In the genomic region with DNA sequence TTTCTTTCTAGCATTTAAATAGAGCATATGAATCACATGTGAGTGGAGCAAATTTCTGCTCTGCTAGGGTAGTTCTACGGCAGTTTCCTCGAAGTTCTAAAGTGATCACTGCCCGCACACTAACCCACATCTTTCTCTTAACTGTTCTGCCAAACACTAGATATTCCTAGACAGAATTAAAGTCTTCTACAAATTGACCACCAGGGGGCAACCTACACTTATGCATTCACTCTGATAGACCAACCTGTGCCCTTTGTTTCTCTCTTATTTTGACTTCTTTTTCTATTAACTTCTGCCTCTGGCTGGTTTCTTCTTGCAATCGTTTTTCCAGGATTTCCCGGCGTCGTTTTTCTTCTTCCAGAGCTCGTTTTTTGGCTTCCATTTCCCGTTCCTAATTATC, we compare ENCODE assay signal across 8 mouse cellular contexts. TPM values are rescaled to one million over a fixed set of nuclear protein-coding genes. Genes with fewer than 3 reads are reported as not detected.
A peak's percentile ranks its signal among the peaks of the same experiment; 100 is the strongest.
DNase-seq lines count a peak whose midpoint lies in the region; ATAC-seq and TF ChIP-seq lines count a peak whose summit lies in the region.

No protein-coding gene starts in this region.

- H3K27me3 ChIP-seq in forebrain, embryonic 13.5 days: no peaks in the 10 kb centered on the region
- no peaks in the 10 kb centered on the region for H3K27me3 ChIP-seq in intestine, postnatal 0 days (replicated peaks; ENCODE audit: control insufficient read depth, insufficient read depth, low read length)
- no peaks in the 10 kb centered on the region for H3K27me3 ChIP-seq in midbrain, embryonic 12.5 days

- no peak overlapping the region for H3K4me3 ChIP-seq in forebrain, embryonic 13.5 days
- H3K4me3 ChIP-seq in intestine, postnatal 0 days (ENCODE audit: low read depth, low read length): no peak overlapping the region
- no peak overlapping the region for H3K4me3 ChIP-seq in midbrain, embryonic 12.5 days

- H3K4me1 ChIP-seq in forebrain, embryonic 13.5 days: no peaks in the 10 kb centered on the region
- no peaks in the 10 kb centered on the region for H3K4me1 ChIP-seq in intestine, postnatal 0 days (replicated peaks; ENCODE audit: control insufficient read depth, insufficient read depth, low read length)
- no peaks in the 10 kb centered on the region for H3K4me1 ChIP-seq in midbrain, embryonic 12.5 days

- 37% methylated on average over 9 of the region's 9 CpGs for WGBS in forebrain, embryonic 13.5 days
- WGBS in intestine, postnatal 0 days: 34% methylated on average over 9 of the region's 9 CpGs
- 48% methylated on average over 9 of the region's 9 CpGs for WGBS in midbrain, embryonic 12.5 days

- DNase-seq in heart, adult 11 months: peak; percentile 83
- no peak for DNase-seq in heart, postnatal 25 days (ENCODE audit: low spot score)
- DNase-seq in 416B (ENCODE audit: low read depth): peak; percentile 81
- DNase-seq in T-cell, adult 2 months (ENCODE audit: low spot score): peak; percentile 55
- no peak for DNase-seq in spleen, postnatal 14 days (ENCODE audit: low spot score in 2 of 2)

- intact Hi-C loops in heart, postnatal 25 days (cut with DNase I): loop anchor here (2.0 to 5.0 kb wide), 3 partner anchors 60 to 210 kb away; no protein-coding TSS in a partner anchor

- H3K27ac ChIP-seq in forebrain, embryonic 13.5 days: no peak overlapping the region
- no peak overlapping the region for H3K27ac ChIP-seq in intestine, postnatal 0 days (ENCODE audit: low read depth, low read length)
- H3K27ac ChIP-seq in midbrain, embryonic 12.5 days (replicated peaks): no peak overlapping the region

- peak; percentile 85 for TF ChIP-seq CTCF in intestine, postnatal 0 days (IDR thresholded peaks at IDR 0.05; ENCODE audit: low read depth)

- H3K4me2 ChIP-seq in forebrain, embryonic 13.5 days: no peak overlapping the region
- no peak overlapping the region for H3K4me2 ChIP-seq in intestine, postnatal 0 days (replicated peaks; ENCODE audit: low read depth)
- no peak overlapping the region for H3K4me2 ChIP-seq in midbrain, embryonic 12.5 days (replicated peaks)

- ATAC-seq in forebrain, embryonic 13.5 days: peak; percentile 91
- ATAC-seq in intestine, postnatal 0 days: 0 out of 2 replicates have a peak, but pooled peaks have one; percentile 49
- ATAC-seq in midbrain, embryonic 12.5 days (ENCODE audit: low FRiP score, low read depth): peak; percentile 69; the same call in 1 of the 2 replicates

- H3K9ac ChIP-seq in forebrain, embryonic 13.5 days: no peak overlapping the region
- H3K9ac ChIP-seq in intestine, postnatal 0 days (ENCODE audit: low read depth, low read length): no peak overlapping the region
- H3K9ac ChIP-seq in midbrain, embryonic 12.5 days (replicated peaks): no peak overlapping the region

- H3K9me3 ChIP-seq in forebrain, embryonic 13.5 days (replicated peaks): no peaks in the 10 kb centered on the region
- no peaks in the 10 kb centered on the region for H3K9me3 ChIP-seq in intestine, postnatal 0 days (ENCODE audit: control insufficient read depth)
- no peaks in the 10 kb centered on the region for H3K9me3 ChIP-seq in midbrain, embryonic 12.5 days

- 0 out of 2 replicates have a peak, but pooled peaks cover 4% of the 10 kb centered on the region for H3K36me3 ChIP-seq in forebrain, embryonic 13.5 days (ENCODE audit: poor library complexity, severe bottlenecking)
- 0 out of 2 replicates have a peak, but pooled peaks cover under 1% of the 10 kb centered on the region for H3K36me3 ChIP-seq in intestine, postnatal 0 days (ENCODE audit: control insufficient read depth, insufficient read depth)
- peaks cover 2% of the 10 kb centered on the region for H3K36me3 ChIP-seq in midbrain, embryonic 12.5 days

RNA-seq across cellular contexts. Expression of gene Abhd10, which starts 14.1 kb away (rescaled TPM):
- total RNA-seq in heart, postnatal 25 days (2021): 10 to 100 TPM; 16.0 to 18.6 TPM
- polyA plus RNA-seq in forebrain, embryonic 13.5 days (2015; fragmentation: Nextera tagmentation; extraction: Ambion mirVana): 44.2 and 50.4 TPM in 2 replicates
- 22.4 and 24.6 TPM in 2 replicates for polyA plus RNA-seq in intestine, postnatal 0 days (2015; fragmentation: Nextera tagmentation; extraction: Ambion mirVana)
- 48.9 and 49.5 TPM in 2 replicates for polyA plus RNA-seq in midbrain, embryonic 12.5 days (2016; fragmentation: Nextera tagmentation; extraction: Ambion mirVana)

RNA-seq across cellular contexts. Expression of gene Tagln3, which starts 32.4 kb away (rescaled TPM):
- under 1 TPM; 0.60 to 0.61 TPM for total RNA-seq in heart, postnatal 25 days (2021)
- 467 and 499 TPM in 2 replicates for polyA plus RNA-seq in forebrain, embryonic 13.5 days (2015; fragmentation: Nextera tagmentation; extraction: Ambion mirVana)
- polyA plus RNA-seq in intestine, postnatal 0 days (2015; fragmentation: Nextera tagmentation; extraction: Ambion mirVana): 10.7 and 13.7 TPM in 2 replicates
- polyA plus RNA-seq in midbrain, embryonic 12.5 days (2016; fragmentation: Nextera tagmentation; extraction: Ambion mirVana): 383 and 400 TPM in 2 replicates

Comparison
In these comparisons a context has a peak if more than half of its experiments do, and no peak if none do; other contexts are left out.
1. DNase-seq: peak in heart, adult 11 months (single experiment), 416B (single experiment) and T-cell, adult 2 months (single experiment); none in heart, postnatal 25 days (single experiment) and spleen, postnatal 14 days (0 of 2).
2. RNA of gene Tagln3, which starts 32.4 kb away (polyA plus RNA-seq): 467 to 499 TPM in forebrain, embryonic 13.5 days and 383 to 400 TPM in midbrain, embryonic 12.5 days; 10.7 to 13.7 TPM in intestine, postnatal 0 days; every median in the first group is over 10 times any median in the second.
3. Peak in every context shown above with its lines, with median percentiles within 50 percentile points of each other: ATAC-seq.